Mouse (Mus musculus) midbrain, postnatal 0 days (tissue): ENCODE results near the gene Olfr1506. TPM values are rescaled to one million over a fixed set of nuclear protein-coding genes. Genes with fewer than 3 reads are reported as not detected.

ENCODE experiments used
- polyA plus RNA-seq: library from polyadenylated mRNA; unstranded; fragments of >200 nt; fragmentation: Nextera tagmentation; extraction: Ambion mirVana; gene quantifications from 2 replicates; pipeline ENCODE4 v1.2.1, GENCODE M21; 2015
- total RNA-seq: library from RNA; depleted of rRNA; stranded (reverse); fragments of >200 nt; gene quantifications from 2 replicates; pipeline ENCODE4 v1.2.3, GENCODE M21; 2014; rRNA removed

The Olfr1506 gene
- total and polyA plus RNA-seq, 2 experiments from 2014 or later = not detected

Other genes with a start within 250 kb of the Olfr1506 start
- gene Olfr1261, start 233.3 kb downstream of the Olfr1506 start, total RNA-seq = not detected in 2 replicates
- not detected in 2 replicates for gene Olfr1261, start 233.3 kb downstream of the Olfr1506 start, polyA plus RNA-seq
- gene Olfr1262, start 224.3 kb downstream of the Olfr1506 start, total RNA-seq = not detected in 2 replicates
- gene Olfr1262, start 224.3 kb downstream of the Olfr1506 start, polyA plus RNA-seq = not detected in 2 replicates
- gene Olfr1263, start 212.4 kb downstream of the Olfr1506 start, total RNA-seq = not detected in 2 replicates
- not detected in 2 replicates for gene Olfr1263, start 212.4 kb downstream of the Olfr1506 start, polyA plus RNA-seq
- not detected in 2 replicates for gene Olfr1264, start 198.9 kb downstream of the Olfr1506 start, total RNA-seq
- not detected in 2 replicates for gene Olfr1264, start 198.9 kb downstream of the Olfr1506 start, polyA plus RNA-seq
- not detected in 2 replicates for gene Olfr1265, start 189.2 kb downstream of the Olfr1506 start, total RNA-seq
- not detected in 2 replicates for gene Olfr1265, start 189.2 kb downstream of the Olfr1506 start, polyA plus RNA-seq
- not detected in 2 replicates for gene Olfr140, start 160.9 kb downstream of the Olfr1506 start, total RNA-seq
- gene Olfr140, start 160.9 kb downstream of the Olfr1506 start, polyA plus RNA-seq = not detected in 2 replicates
- not detected in 2 replicates for gene Olfr1269, start 103.1 kb downstream of the Olfr1506 start, total RNA-seq
- not detected in 2 replicates for gene Olfr1269, start 103.1 kb downstream of the Olfr1506 start, polyA plus RNA-seq
- not detected in 2 replicates for gene Olfr32, start 82.2 kb downstream of the Olfr1506 start, total RNA-seq
- not detected in 2 replicates for gene Olfr32, start 82.2 kb downstream of the Olfr1506 start, polyA plus RNA-seq
- gene Olfr1270, start 71.4 kb downstream of the Olfr1506 start, total RNA-seq = not detected in 2 replicates
- gene Olfr1270, start 71.4 kb downstream of the Olfr1506 start, polyA plus RNA-seq = not detected in 2 replicates
- not detected in 2 replicates for gene Olfr142, start 33.1 kb upstream of the Olfr1506 start, total RNA-seq
- not detected in 2 replicates for gene Olfr142, start 33.1 kb upstream of the Olfr1506 start, polyA plus RNA-seq
- not detected in 2 replicates for gene Olfr1271, start 46.5 kb upstream of the Olfr1506 start, total RNA-seq
- not detected in 2 replicates for gene Olfr1271, start 46.5 kb upstream of the Olfr1506 start, polyA plus RNA-seq
- gene Olfr1272, start 68.3 kb upstream of the Olfr1506 start, total RNA-seq = not detected in 2 replicates
- not detected in 2 replicates for gene Olfr1272, start 68.3 kb upstream of the Olfr1506 start, polyA plus RNA-seq
- gene Gm13769, start 97.7 kb upstream of the Olfr1506 start, total RNA-seq = not detected in 2 replicates
- not detected in 2 replicates for gene Gm13769, start 97.7 kb upstream of the Olfr1506 start, polyA plus RNA-seq
- not detected in 2 replicates for gene Olfr1274-ps, start 174.2 kb upstream of the Olfr1506 start, total RNA-seq
- not detected in 2 replicates for gene Olfr1274-ps, start 174.2 kb upstream of the Olfr1506 start, polyA plus RNA-seq